Mouse (Mus musculus) midbrain, embryonic 12.5 days (tissue): ENCODE results near the gene Cela3b. TPM values are rescaled to one million over a fixed set of nuclear protein-coding genes. Genes with fewer than 3 reads are reported as not detected.
A peak's percentile ranks its signal among the peaks of the same experiment; 100 is the strongest.

Experiments used
- ATAC-seq: fragments of 200-750 bp; cut with Nextera tagmentation; 2 replicates; pipeline ENCODE4 v1.8.0; 2017; ENCODE audit warnings: low read depth, moderate TSS enrichment, moderate library complexity; ENCODE audit not compliant: low FRiP score
- H3K27ac ChIP-seq: fragments of 300-500 bp; sonication (generic); replicated peaks from 2 replicates; pipeline ENCODE4 v1.5.1; 2016; ENCODE audit warnings: mild to moderate bottlenecking
- H3K27me3 ChIP-seq: fragments of 300-500 bp; sonication (generic); 2 replicates; pipeline ENCODE4 v1.6.1; 2016; ENCODE audit warnings: mild to moderate bottlenecking
- H3K36me3 ChIP-seq: fragments of 300-500 bp; sonication (generic); 2 replicates; pipeline ENCODE4 v1.6.1; 2016
- H3K4me1 ChIP-seq: fragments of 300-500 bp; sonication (generic); 2 replicates; pipeline ENCODE4 v1.6.1; 2016
- H3K4me2 ChIP-seq: fragments of 300-500 bp; sonication (generic); replicated peaks from 2 replicates; pipeline ENCODE4 v1.6.1; 2016; ENCODE audit warnings: mild to moderate bottlenecking, moderate library complexity
- H3K4me3 ChIP-seq: fragments of 300-500 bp; sonication (generic); 2 replicates; pipeline ENCODE4 v1.5.1; 2016; ENCODE audit warnings: mild to moderate bottlenecking
- H3K9ac ChIP-seq: fragments of 300-500 bp; sonication (generic); replicated peaks from 2 replicates; pipeline ENCODE4 v1.6.1; 2016; ENCODE audit warnings: mild to moderate bottlenecking, moderate library complexity
- H3K9me3 ChIP-seq: fragments of 300-500 bp; sonication (generic); 2 replicates; pipeline ENCODE4 v1.6.1; 2016; ENCODE audit warnings: mild to moderate bottlenecking
- WGBS: fragments of 180-500 bp; shearing (Covaris S2); methylation state at CpG from one replicate; pipeline ENCODE4 v1.1.7; 2016; 5-methylcytosine and 5-hydroxymethylcytosine counted together
- polyA plus RNA-seq: library from polyadenylated mRNA; unstranded; fragments of >200 nt; fragmentation: Nextera tagmentation; extraction: Ambion mirVana; gene quantifications from 2 replicates; pipeline ENCODE4 v1.2.1, GENCODE M21; 2016

Cela3b gene
- polyA plus RNA-seq = not detected in 2 replicates

- Histone ChIP-seq H3K9ac (no peak within 1 kb of the TSS), H3K27me3 (no peaks in the 10 kb centered on the region), H3K9me3 (no peaks in the 10 kb centered on the region), H3K27ac (no peak within 1 kb of the TSS), H3K4me3 (no peak within 1 kb of the TSS), H3K4me1 (no peaks in the 10 kb centered on the region), H3K4me2 (no peak within 1 kb of the TSS), H3K36me3 (no peaks in the 10 kb centered on the region)
- ATAC-seq = no peak
- WGBS = 95% methylated on average over 4 of the region's 4 CpGs
Observed at GRCm38 (mm10) chr4:137430502-137430901, at the start of gene Cela3b. Gene Cela3b, minus strand, starts transcription at chr4:137430540.

GRCm38 (mm10) chr4:137479757-137480156 lies 49.4 kb upstream of the Cela3b start:
- no peaks in the 10 kb centered on the region for H3K36me3 ChIP-seq
- H3K27ac ChIP-seq = no peak overlapping the region
- H3K27me3 ChIP-seq = peaks cover 32% of the 10 kb centered on the region
- 11% methylated on average over 6 of the region's 6 CpGs for WGBS
- no peaks in the 10 kb centered on the region for H3K9me3 ChIP-seq
- no peak overlapping the region for H3K4me2 ChIP-seq
- no peak overlapping the region for H3K4me3 ChIP-seq
- no peak overlapping the region; the same call in 1 of the 2 replicates for H3K9ac ChIP-seq
- peaks cover 71% of the 10 kb centered on the region for H3K4me1 ChIP-seq
- no peak for ATAC-seq

GRCm38 (mm10) chr4:137478306-137478705 lies 48.0 kb upstream of the Cela3b start:
- no peak overlapping the region for H3K27ac ChIP-seq

GRCm38 (mm10) chr4:137477611-137478010 lies 47.3 kb upstream of the Cela3b start:
- no peak overlapping the region for H3K4me3 ChIP-seq
- H3K9ac ChIP-seq = no peak overlapping the region
- H3K27me3 ChIP-seq = peaks cover 32% of the 10 kb centered on the region
- H3K4me2 ChIP-seq = no peak overlapping the region
- peaks cover 63% of the 10 kb centered on the region for H3K4me1 ChIP-seq
- H3K27ac ChIP-seq = no peak overlapping the region
- H3K36me3 ChIP-seq = no peaks in the 10 kb centered on the region
- no peak for ATAC-seq
- no peaks in the 10 kb centered on the region for H3K9me3 ChIP-seq
- WGBS = 57% methylated on average over 6 of the region's 6 CpGs

More at GRCm38 (mm10) chr4:137478306-137478705, 48.0 kb upstream of the Cela3b start:
- Histone ChIP-seq H3K4me3 (no peak overlapping the region), H3K36me3 (no peaks in the 10 kb centered on the region), H3K4me2 (no peak overlapping the region), H3K9ac (no peak overlapping the region), H3K27me3 (peaks cover 32% of the 10 kb centered on the region), H3K4me1 (peaks cover 63% of the 10 kb centered on the region), H3K9me3 (no peaks in the 10 kb centered on the region)
- WGBS = 70% methylated on average over 5 of the region's 5 CpGs
- no peak for ATAC-seq

GRCm38 (mm10) chr4:137476761-137477237 lies 46.5 kb upstream of the Cela3b start:
- no peak for ATAC-seq
- Histone ChIP-seq H3K9ac (peak overlapping the region; percentile 15; the same call in 1 of the 2 replicates), H3K27ac (no peak overlapping the region), H3K27me3 (peaks cover 32% of the 10 kb centered on the region), H3K4me1 (peaks cover 55% of the 10 kb centered on the region), H3K4me2 (no peak overlapping the region; the same call in 1 of the 2 replicates), H3K4me3 (no peak overlapping the region), H3K9me3 (no peaks in the 10 kb centered on the region), H3K36me3 (no peaks in the 10 kb centered on the region)
- 26% methylated on average over 17 of the region's 17 CpGs for WGBS

GRCm38 (mm10) chr4:137476065-137476760 lies 45.9 kb upstream of the Cela3b start:
- Histone ChIP-seq H3K36me3 (no peaks in the 10 kb centered on the region), H3K27ac (no peak overlapping the region), H3K4me1 (peaks cover 51% of the 10 kb centered on the region), H3K27me3 (peaks cover 28% of the 10 kb centered on the region), H3K4me3 (no peak overlapping the region), H3K9ac (no peak overlapping the region), H3K4me2 (no peak overlapping the region; the same call in 1 of the 2 replicates), H3K9me3 (no peaks in the 10 kb centered on the region)
- 42% methylated on average over 10 of the region's 10 CpGs for WGBS
- ATAC-seq = no peak

- Histone ChIP-seq H3K9me3 (no peaks in the 10 kb centered on the region), H3K36me3 (no peaks in the 10 kb centered on the region), H3K27me3 (peaks cover 23% of the 10 kb centered on the region; the same call in 1 of the 2 replicates), H3K4me2 (no peak overlapping the region), H3K9ac (no peak overlapping the region), H3K4me1 (peaks cover 52% of the 10 kb centered on the region), H3K27ac (no peak overlapping the region), H3K4me3 (no peak overlapping the region)
- no peak for ATAC-seq
- 88% methylated on average over 13 of the region's 13 CpGs for WGBS
Observed at GRCm38 (mm10) chr4:137475271-137476050, 45.1 kb upstream of the Cela3b start.

- H3K4me3 ChIP-seq = no peak overlapping the region
- H3K36me3 ChIP-seq = no peaks in the 10 kb centered on the region
- no peak overlapping the region for H3K4me2 ChIP-seq
- peaks cover 28% of the 10 kb centered on the region; the same call in 1 of the 2 replicates for H3K27me3 ChIP-seq
- H3K4me1 ChIP-seq = peaks cover 52% of the 10 kb centered on the region
- no peak overlapping the region for H3K9ac ChIP-seq
- 96% methylated on average over 7 of the region's 7 CpGs for WGBS
- no peak overlapping the region for H3K27ac ChIP-seq
- ATAC-seq = no peak
- H3K9me3 ChIP-seq = no peaks in the 10 kb centered on the region
Observed at GRCm38 (mm10) chr4:137474694-137475093, 44.4 kb upstream of the Cela3b start.

GRCm38 (mm10) chr4:137473701-137474388 lies 43.5 kb upstream of the Cela3b start:
- peaks cover 53% of the 10 kb centered on the region for H3K4me1 ChIP-seq
- no peak overlapping the region for H3K4me2 ChIP-seq
- no peaks in the 10 kb centered on the region for H3K9me3 ChIP-seq
- 78% methylated on average over 18 of the region's 18 CpGs for WGBS
- no peak overlapping the region for H3K9ac ChIP-seq
- H3K27ac ChIP-seq = no peak overlapping the region
- ATAC-seq = no peak
- no peaks in the 10 kb centered on the region for H3K36me3 ChIP-seq
- no peak overlapping the region for H3K4me3 ChIP-seq
- peaks cover 36% of the 10 kb centered on the region; the same call in 1 of the 2 replicates for H3K27me3 ChIP-seq

- no peak for ATAC-seq
- no peak overlapping the region for H3K4me2 ChIP-seq
- no peak overlapping the region for H3K9ac ChIP-seq
- no peaks in the 10 kb centered on the region for H3K9me3 ChIP-seq
- peaks cover 30% of the 10 kb centered on the region; the same call in 1 of the 2 replicates for H3K27me3 ChIP-seq
- peaks cover 50% of the 10 kb centered on the region for H3K4me1 ChIP-seq
- 90% methylated on average over 8 of the region's 8 CpGs for WGBS
- no peak overlapping the region for H3K27ac ChIP-seq
- H3K4me3 ChIP-seq = no peak overlapping the region
- H3K36me3 ChIP-seq = no peaks in the 10 kb centered on the region
Observed at GRCm38 (mm10) chr4:137473240-137473639, 42.9 kb upstream of the Cela3b start.

GRCm38 (mm10) chr4:137471326-137471725 lies 41.0 kb upstream of the Cela3b start:
- no peak for ATAC-seq
- H3K9ac ChIP-seq = no peak overlapping the region
- no peak overlapping the region for H3K4me2 ChIP-seq
- H3K4me1 ChIP-seq = peaks cover 44% of the 10 kb centered on the region
- H3K27ac ChIP-seq = no peak overlapping the region
- H3K27me3 ChIP-seq = peaks cover 34% of the 10 kb centered on the region; the same call in 1 of the 2 replicates
- no peak overlapping the region for H3K4me3 ChIP-seq
- WGBS = 78% methylated on average over 7 of the region's 8 CpGs
- no peaks in the 10 kb centered on the region for H3K9me3 ChIP-seq
- no peaks in the 10 kb centered on the region for H3K36me3 ChIP-seq
